Mouse (Mus musculus): Measurements from ENCODE around the gene Zfp866. TPM values are rescaled to one million over a fixed set of nuclear protein-coding genes. Genes with fewer than 3 reads are reported as not detected.
A peak's percentile ranks its signal among the peaks of the same experiment; 100 is the strongest.

Gene Zfp866
- polyA plus RNA-seq, 1 experiment from 2014 or later = 35.8 TPM

DNA sequence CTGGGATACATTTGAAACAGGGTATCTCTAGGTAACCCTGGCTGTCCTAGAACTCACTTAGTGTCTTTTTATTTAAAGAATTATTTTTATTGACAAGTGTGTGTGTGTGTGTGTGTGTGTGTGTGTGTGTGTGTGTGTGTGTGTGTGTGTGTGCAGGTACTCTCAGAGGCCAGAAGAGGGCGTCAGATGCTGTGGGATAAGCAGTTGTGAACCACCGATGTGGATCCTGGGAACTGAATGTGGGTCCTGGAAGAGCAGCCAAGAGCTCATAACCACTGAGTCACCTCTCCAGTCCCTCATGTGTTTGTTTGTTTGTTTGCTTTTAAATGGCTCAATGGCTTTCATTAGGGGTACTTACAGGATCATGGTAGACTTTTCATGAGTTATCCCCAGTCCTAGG, 23.9 kb upstream of the Zfp866 start:
- H3K4me2 ChIP-seq (replicated peaks; ENCODE audit: low read depth, low read length) = no peak overlapping the region
- H3K36me3 ChIP-seq (ENCODE audit: control insufficient read depth, insufficient read depth, low read length) = peaks cover 23% of the 10 kb centered on the region
- 100% methylated on average over 2 of the region's 2 CpGs for WGBS
- H3K9ac ChIP-seq (ENCODE audit: low read depth, low read length) = no peak overlapping the region
- ATAC-seq (ENCODE audit: low FRiP score, low TSS enrichment) = no peak
- H3K27me3 ChIP-seq (ENCODE audit: control insufficient read depth, insufficient read depth, low read length) = no peaks in the 10 kb centered on the region
- H3K4me3 ChIP-seq (ENCODE audit: low read length) = no peak overlapping the region
- H3K9me3 ChIP-seq (ENCODE audit: control insufficient read depth, low read length) = no peaks in the 10 kb centered on the region; the same call in 1 of the 2 replicates
- H3K27ac ChIP-seq (ENCODE audit: low read depth, low read length) = no peak overlapping the region
- H3K4me1 ChIP-seq (ENCODE audit: control insufficient read depth, insufficient read depth, low read length) = no peaks in the 10 kb centered on the region

DNA sequence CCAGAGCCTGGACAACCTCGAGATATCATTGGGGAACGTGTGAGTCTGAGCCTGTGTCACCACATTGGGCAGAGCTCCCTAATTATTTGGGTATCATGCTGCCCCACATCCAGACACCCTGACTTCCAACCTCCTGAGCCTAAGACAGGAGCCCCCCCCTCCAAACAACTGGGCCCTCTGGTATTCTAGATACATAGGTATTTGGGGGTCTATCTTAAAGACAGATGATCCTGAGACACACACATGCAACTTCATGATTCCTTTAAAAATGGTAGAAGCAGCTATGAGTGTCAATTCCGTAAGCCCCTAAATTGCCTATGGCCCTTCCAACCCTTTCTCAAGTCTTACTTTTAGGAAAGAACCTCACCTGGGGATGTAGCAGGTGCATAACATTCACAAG, 18.8 kb upstream of the Zfp866 start:
- no peaks in the 10 kb centered on the region; the same call in 1 of the 2 replicates for H3K9me3 ChIP-seq (ENCODE audit: control insufficient read depth, low read length)
- 0 out of 2 replicates have a peak, but pooled peaks cover 4% of the 10 kb centered on the region for H3K4me1 ChIP-seq (ENCODE audit: control insufficient read depth, insufficient read depth, low read length)
- H3K4me2 ChIP-seq (replicated peaks; ENCODE audit: low read depth, low read length) = peak overlapping the region; percentile 15; the same call in 1 of the 2 replicates
- no peak overlapping the region for H3K9ac ChIP-seq (ENCODE audit: low read depth, low read length)
- no peak overlapping the region for H3K27ac ChIP-seq (ENCODE audit: low read depth, low read length)
- peaks cover 48% of the 10 kb centered on the region for H3K36me3 ChIP-seq (ENCODE audit: control insufficient read depth, insufficient read depth, low read length)
- H3K27me3 ChIP-seq (ENCODE audit: control insufficient read depth, insufficient read depth, low read length) = no peaks in the 10 kb centered on the region
- ATAC-seq (ENCODE audit: low FRiP score, low TSS enrichment) = no peak
- no peak overlapping the region for H3K4me3 ChIP-seq (ENCODE audit: low read length)
- 58% methylated on average over 3 of the region's 3 CpGs for WGBS

DNA sequence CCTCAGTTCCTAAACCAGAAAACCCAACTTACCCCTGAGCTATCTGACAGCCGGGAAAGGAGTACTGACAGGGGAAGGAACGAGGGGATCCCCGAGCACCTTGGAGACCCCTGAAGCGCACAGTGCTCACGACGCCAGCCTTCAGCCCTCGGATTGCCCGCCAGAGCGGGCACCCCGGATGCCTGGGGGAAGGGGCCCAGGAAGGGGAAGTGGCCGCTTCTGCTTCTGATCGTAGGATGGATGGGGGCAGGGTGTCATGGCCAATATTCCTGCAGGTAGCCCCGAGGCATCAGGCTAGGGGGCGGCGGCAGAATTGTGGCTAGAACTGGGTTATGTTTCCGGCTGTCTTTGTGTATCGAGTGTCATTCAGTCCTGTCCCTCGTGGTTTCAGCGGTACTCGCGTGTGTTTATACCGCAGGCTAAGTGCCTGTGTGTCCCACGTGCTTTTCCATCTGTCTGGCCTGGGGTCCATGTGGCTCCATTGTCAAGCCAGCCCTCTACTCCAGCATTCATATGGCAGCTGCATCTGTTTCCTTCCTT, 18.0 kb upstream of the Zfp866 start:
- Histone ChIP-seq H3K4me1 (ENCODE audit: control insufficient read depth, insufficient read depth, low read length) (0 out of 2 replicates have a peak, but pooled peaks cover 4% of the 10 kb centered on the region), H3K9me3 (ENCODE audit: control insufficient read depth, low read length) (no peaks in the 10 kb centered on the region), H3K36me3 (ENCODE audit: control insufficient read depth, insufficient read depth, low read length) (peaks cover 50% of the 10 kb centered on the region), H3K4me2 (replicated peaks; ENCODE audit: low read depth, low read length) (peak overlapping the region; percentile 81), H3K9ac (ENCODE audit: low read depth, low read length) (peak overlapping the region; percentile 48; the same call in 1 of the 2 replicates), H3K4me3 (ENCODE audit: low read length) (peak overlapping the region; percentile 50), H3K27me3 (ENCODE audit: control insufficient read depth, insufficient read depth, low read length) (no peaks in the 10 kb centered on the region), H3K27ac (ENCODE audit: low read depth, low read length) (no peak overlapping the region)
- 1% methylated on average over 23 of the region's 23 CpGs for WGBS
- ATAC-seq (ENCODE audit: low FRiP score, low TSS enrichment) = peak; percentile 52

GRCm38 (mm10) chr8:69808094-69808863, 17.3 kb upstream of the Zfp866 start, which contains the start of gene Gmip:
TSS of gene Gmip (plus strand) at chr8:69808679.
- Histone ChIP-seq H3K4me2 (replicated peaks; ENCODE audit: low read depth, low read length) (peak within 1 kb of the TSS; percentile 81), H3K9ac (ENCODE audit: low read depth, low read length) (peak within 1 kb of the TSS; percentile 48; the same call in 1 of the 2 replicates), H3K27ac (ENCODE audit: low read depth, low read length) (no peak within 1 kb of the TSS), H3K36me3 (ENCODE audit: control insufficient read depth, insufficient read depth, low read length) (peaks cover 50% of the 10 kb centered on the region), H3K4me3 (ENCODE audit: low read length) (peak within 1 kb of the TSS; percentile 50), H3K9me3 (ENCODE audit: control insufficient read depth, low read length) (no peaks in the 10 kb centered on the region), H3K27me3 (ENCODE audit: control insufficient read depth, insufficient read depth, low read length) (no peaks in the 10 kb centered on the region), H3K4me1 (ENCODE audit: control insufficient read depth, insufficient read depth, low read length) (0 out of 2 replicates have a peak, but pooled peaks cover 4% of the 10 kb centered on the region)
- 6% methylated on average over 28 of the region's 28 CpGs for WGBS
- ATAC-seq (ENCODE audit: low FRiP score, low TSS enrichment) = peak; percentile 80

DNA sequence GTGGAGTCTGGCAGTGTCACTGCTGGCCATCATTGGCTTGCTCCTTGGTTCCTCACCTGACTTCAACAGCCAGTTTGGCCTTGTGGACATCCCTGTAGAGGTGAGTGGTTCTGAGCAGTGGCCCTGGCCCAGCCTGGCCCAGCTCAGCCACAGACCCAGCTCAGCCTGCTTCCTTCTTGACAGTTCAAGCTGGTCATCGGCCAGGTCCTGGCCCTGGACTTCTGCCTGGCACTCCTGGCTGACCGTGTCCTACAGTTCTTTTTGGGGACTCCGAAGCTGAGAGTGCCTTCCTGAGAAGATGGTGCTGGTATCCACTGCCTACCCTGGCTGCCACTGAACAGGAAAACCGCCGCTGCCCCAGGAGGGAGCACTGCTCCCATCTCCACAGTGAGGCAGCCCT, 16.3 kb upstream of the Zfp866 start:
- Histone ChIP-seq H3K27me3 (ENCODE audit: control insufficient read depth, insufficient read depth, low read length) (no peaks in the 10 kb centered on the region), H3K4me1 (ENCODE audit: control insufficient read depth, insufficient read depth, low read length) (0 out of 2 replicates have a peak, but pooled peaks cover 4% of the 10 kb centered on the region), H3K9me3 (ENCODE audit: control insufficient read depth, low read length) (no peaks in the 10 kb centered on the region), H3K4me3 (ENCODE audit: low read length) (no peak overlapping the region), H3K27ac (ENCODE audit: low read depth, low read length) (no peak overlapping the region), H3K9ac (ENCODE audit: low read depth, low read length) (no peak overlapping the region), H3K4me2 (replicated peaks; ENCODE audit: low read depth, low read length) (no peak overlapping the region), H3K36me3 (ENCODE audit: control insufficient read depth, insufficient read depth, low read length) (peaks cover 58% of the 10 kb centered on the region)
- WGBS = 94% methylated on average over 5 of the region's 5 CpGs
- ATAC-seq (ENCODE audit: low FRiP score, low TSS enrichment) = no peak

- Histone ChIP-seq H3K27me3 (ENCODE audit: control insufficient read depth, insufficient read depth, low read length) (no peaks in the 10 kb centered on the region), H3K4me2 (replicated peaks; ENCODE audit: low read depth, low read length) (no peak overlapping the region), H3K27ac (ENCODE audit: low read depth, low read length) (no peak overlapping the region), H3K9me3 (ENCODE audit: control insufficient read depth, low read length) (no peaks in the 10 kb centered on the region), H3K4me1 (ENCODE audit: control insufficient read depth, insufficient read depth, low read length) (0 out of 2 replicates have a peak, but pooled peaks cover 4% of the 10 kb centered on the region), H3K4me3 (ENCODE audit: low read length) (no peak overlapping the region), H3K36me3 (ENCODE audit: control insufficient read depth, insufficient read depth, low read length) (peaks cover 73% of the 10 kb centered on the region), H3K9ac (ENCODE audit: low read depth, low read length) (no peak overlapping the region)
- ATAC-seq (ENCODE audit: low FRiP score, low TSS enrichment) = no peak
- WGBS = 87% methylated on average over 9 of the region's 9 CpGs
Observed at GRCm38 (mm10) chr8:69805491-69805890, 14.5 kb upstream of the Zfp866 start.

- peaks cover 77% of the 10 kb centered on the region for H3K36me3 ChIP-seq (ENCODE audit: control insufficient read depth, insufficient read depth, low read length)
- no peaks in the 10 kb centered on the region for H3K9me3 ChIP-seq (ENCODE audit: control insufficient read depth, low read length)
- no peak overlapping the region for H3K9ac ChIP-seq (ENCODE audit: low read depth, low read length)
- no peaks in the 10 kb centered on the region for H3K27me3 ChIP-seq (ENCODE audit: control insufficient read depth, insufficient read depth, low read length)
- no peak overlapping the region for H3K4me2 ChIP-seq (replicated peaks; ENCODE audit: low read depth, low read length)
- WGBS = 95% methylated on average over 10 of the region's 10 CpGs
- H3K27ac ChIP-seq (ENCODE audit: low read depth, low read length) = no peak overlapping the region
- H3K4me3 ChIP-seq (ENCODE audit: low read length) = no peak overlapping the region
- no peak for ATAC-seq (ENCODE audit: low FRiP score, low TSS enrichment)
- H3K4me1 ChIP-seq (ENCODE audit: control insufficient read depth, insufficient read depth, low read length) = 0 out of 2 replicates have a peak, but pooled peaks cover 4% of the 10 kb centered on the region
Observed at GRCm38 (mm10) chr8:69805086-69805485, 14.1 kb upstream of the Zfp866 start.

GRCm38 (mm10) chr8:69804537-69804936, 13.6 kb upstream of the Zfp866 start:
- Histone ChIP-seq H3K4me3 (ENCODE audit: low read length) (no peak overlapping the region), H3K4me1 (ENCODE audit: control insufficient read depth, insufficient read depth, low read length) (0 out of 2 replicates have a peak, but pooled peaks cover 4% of the 10 kb centered on the region), H3K27ac (ENCODE audit: low read depth, low read length) (no peak overlapping the region), H3K27me3 (ENCODE audit: control insufficient read depth, insufficient read depth, low read length) (no peaks in the 10 kb centered on the region), H3K4me2 (replicated peaks; ENCODE audit: low read depth, low read length) (no peak overlapping the region), H3K36me3 (ENCODE audit: control insufficient read depth, insufficient read depth, low read length) (peaks cover 83% of the 10 kb centered on the region), H3K9ac (ENCODE audit: low read depth, low read length) (no peak overlapping the region), H3K9me3 (ENCODE audit: control insufficient read depth, low read length) (no peaks in the 10 kb centered on the region)
- no peak for ATAC-seq (ENCODE audit: low FRiP score, low TSS enrichment)
- 94% methylated on average over 6 of the region's 6 CpGs for WGBS

DNA sequence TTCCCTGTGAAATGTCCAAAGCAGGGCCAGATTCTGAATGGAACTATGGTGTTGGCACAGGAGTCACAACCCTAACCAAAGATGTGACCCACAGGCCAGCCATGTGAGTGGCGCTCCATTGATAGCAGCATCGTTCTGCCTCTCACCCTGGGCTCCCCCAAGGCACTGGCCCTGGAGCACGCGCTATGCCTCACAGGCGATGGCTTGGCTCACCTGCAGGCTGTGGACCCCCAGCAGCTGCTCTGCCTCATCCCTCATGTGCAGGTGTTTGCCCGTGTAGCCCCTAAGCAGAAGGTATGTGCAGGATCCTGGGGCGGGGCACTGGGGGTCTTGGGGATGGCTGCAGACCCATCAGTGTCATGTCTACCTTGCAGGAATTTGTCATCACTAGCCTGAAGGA, 12.4 kb upstream of the Zfp866 start:
- 96% methylated on average over 7 of the region's 7 CpGs for WGBS
- ATAC-seq (ENCODE audit: low FRiP score, low TSS enrichment) = no peak
- no peak overlapping the region for H3K27ac ChIP-seq (ENCODE audit: low read depth, low read length)

More for the DNA sequence above, 12.4 kb upstream of the Zfp866 start:
- Histone ChIP-seq H3K4me1 (ENCODE audit: control insufficient read depth, insufficient read depth, low read length) (no peaks in the 10 kb centered on the region), H3K4me3 (ENCODE audit: low read length) (no peak overlapping the region), H3K36me3 (ENCODE audit: control insufficient read depth, insufficient read depth, low read length) (peaks cover 95% of the 10 kb centered on the region), H3K9me3 (ENCODE audit: control insufficient read depth, low read length) (no peaks in the 10 kb centered on the region), H3K27me3 (ENCODE audit: control insufficient read depth, insufficient read depth, low read length) (no peaks in the 10 kb centered on the region), H3K9ac (ENCODE audit: low read depth, low read length) (no peak overlapping the region), H3K4me2 (replicated peaks; ENCODE audit: low read depth, low read length) (no peak overlapping the region)
